Mouse (Mus musculus): Measurements from ENCODE around the gene Prrt1. TPM values are rescaled to one million over a fixed set of nuclear protein-coding genes. Genes with fewer than 3 reads are reported as not detected.

Prrt1 gene
- polyA plus RNA-seq, 1 experiment, result not detected

DNA sequence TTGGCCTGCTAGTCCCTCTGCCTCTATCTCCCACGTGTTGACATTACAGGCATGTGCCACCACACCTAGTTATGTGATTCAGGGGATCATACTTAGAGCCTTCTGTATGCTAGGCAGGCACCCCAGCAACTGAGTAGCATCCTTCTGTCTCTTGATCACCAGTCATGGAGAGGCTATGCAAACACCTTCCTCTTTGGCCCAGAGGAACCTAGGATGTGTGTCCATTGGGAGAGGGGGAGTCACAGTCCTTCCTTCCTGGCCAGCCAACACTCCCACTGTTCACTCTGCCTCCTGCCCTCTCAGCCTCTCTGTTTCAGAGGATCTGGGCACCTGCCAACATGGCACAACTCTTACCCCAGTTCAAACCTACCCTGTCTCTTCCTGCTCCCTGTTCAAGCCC is 34.2 kb downstream of the Prrt1 start:
- Histone ChIP-seq H3K27ac (ENCODE audit: insufficient read depth, low read depth, low read length) (no peak overlapping the region), H3K4me1 (ENCODE audit: control insufficient read depth, insufficient read depth, low read length) (peaks cover 10% of the 10 kb centered on the region), H3K4me3 (ENCODE audit: insufficient read depth, low read depth, low read length) (no peak overlapping the region)
- no peak for TF ChIP-seq POLR2A (IDR thresholded peaks at IDR 0.05; ENCODE audit: insufficient read depth, low read depth, low read length)
- no peak for TF ChIP-seq CTCF (IDR thresholded peaks at IDR 0.05; ENCODE audit: insufficient read depth, low read depth, low read length)
- 41% methylated on average over 1 of the region's 1 CpGs for WGBS

DNA sequence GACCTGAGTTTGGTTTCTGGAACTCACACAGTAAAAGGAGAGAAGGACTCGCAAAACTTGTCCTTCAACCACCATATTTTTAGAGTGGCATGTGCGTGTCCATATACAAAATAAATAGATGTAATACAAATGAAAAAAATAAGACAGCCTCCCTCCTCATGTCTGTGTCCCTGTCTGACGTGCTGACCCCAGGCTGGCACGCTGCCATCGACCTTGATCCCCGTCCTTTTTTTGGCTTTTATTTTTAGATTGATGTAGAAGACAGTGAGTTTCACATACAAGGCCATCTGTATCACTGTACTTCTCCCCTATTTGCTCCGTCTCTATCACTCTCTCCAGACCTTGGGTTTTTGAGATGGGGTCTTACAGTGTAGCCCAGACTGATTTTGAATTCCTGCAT is 35.1 kb downstream of the Prrt1 start:
- TF ChIP-seq POLR2A (IDR thresholded peaks at IDR 0.05; ENCODE audit: insufficient read depth, low read depth, low read length), result no peak
- Histone ChIP-seq H3K4me3 (ENCODE audit: insufficient read depth, low read depth, low read length) (no peak overlapping the region), H3K4me1 (ENCODE audit: control insufficient read depth, insufficient read depth, low read length) (peaks cover 10% of the 10 kb centered on the region), H3K27ac (ENCODE audit: insufficient read depth, low read depth, low read length) (no peak overlapping the region)
- 74% methylated on average over 7 of the region's 7 CpGs for WGBS

DNA sequence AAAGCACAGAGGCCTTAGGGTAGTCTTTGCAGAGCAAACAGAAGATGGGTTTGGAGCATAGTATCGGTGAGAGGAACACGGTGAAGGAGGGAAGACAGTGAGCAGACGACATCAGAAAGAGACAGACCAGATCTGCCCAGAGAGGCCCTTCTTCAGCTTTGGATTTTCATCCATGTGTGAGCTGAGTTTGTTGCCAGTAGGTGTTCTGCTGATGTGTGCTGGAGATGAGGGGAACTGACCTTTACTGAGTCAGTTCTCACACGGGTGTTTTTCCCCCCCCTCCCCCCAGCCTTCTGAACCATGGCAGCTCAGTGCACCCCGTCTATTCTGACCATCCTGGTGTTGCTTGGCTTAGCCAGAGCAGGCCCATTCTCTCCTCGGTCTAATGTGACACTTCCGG is 40.9 kb downstream of the Prrt1 start, which contains the start of gene Tnxb:
Gene Tnxb, plus strand, starts transcription at position 301 of the 400 bp plus-strand sequence.
- 72% methylated on average over 7 of the region's 7 CpGs for WGBS
- peaks cover 13% of the 10 kb centered on the region for H3K4me1 ChIP-seq (ENCODE audit: control insufficient read depth, insufficient read depth, low read length)
- TF ChIP-seq CTCF (IDR thresholded peaks at IDR 0.05; ENCODE audit: insufficient read depth, low read depth, low read length), result no peak
- H3K27ac ChIP-seq (ENCODE audit: insufficient read depth, low read depth, low read length), result no peak within 1 kb of the TSS
- peak within 1 kb of the TSS; percentile 25; the same call in 1 of the 2 replicates for H3K4me3 ChIP-seq (ENCODE audit: insufficient read depth, low read depth, low read length)

DNA sequence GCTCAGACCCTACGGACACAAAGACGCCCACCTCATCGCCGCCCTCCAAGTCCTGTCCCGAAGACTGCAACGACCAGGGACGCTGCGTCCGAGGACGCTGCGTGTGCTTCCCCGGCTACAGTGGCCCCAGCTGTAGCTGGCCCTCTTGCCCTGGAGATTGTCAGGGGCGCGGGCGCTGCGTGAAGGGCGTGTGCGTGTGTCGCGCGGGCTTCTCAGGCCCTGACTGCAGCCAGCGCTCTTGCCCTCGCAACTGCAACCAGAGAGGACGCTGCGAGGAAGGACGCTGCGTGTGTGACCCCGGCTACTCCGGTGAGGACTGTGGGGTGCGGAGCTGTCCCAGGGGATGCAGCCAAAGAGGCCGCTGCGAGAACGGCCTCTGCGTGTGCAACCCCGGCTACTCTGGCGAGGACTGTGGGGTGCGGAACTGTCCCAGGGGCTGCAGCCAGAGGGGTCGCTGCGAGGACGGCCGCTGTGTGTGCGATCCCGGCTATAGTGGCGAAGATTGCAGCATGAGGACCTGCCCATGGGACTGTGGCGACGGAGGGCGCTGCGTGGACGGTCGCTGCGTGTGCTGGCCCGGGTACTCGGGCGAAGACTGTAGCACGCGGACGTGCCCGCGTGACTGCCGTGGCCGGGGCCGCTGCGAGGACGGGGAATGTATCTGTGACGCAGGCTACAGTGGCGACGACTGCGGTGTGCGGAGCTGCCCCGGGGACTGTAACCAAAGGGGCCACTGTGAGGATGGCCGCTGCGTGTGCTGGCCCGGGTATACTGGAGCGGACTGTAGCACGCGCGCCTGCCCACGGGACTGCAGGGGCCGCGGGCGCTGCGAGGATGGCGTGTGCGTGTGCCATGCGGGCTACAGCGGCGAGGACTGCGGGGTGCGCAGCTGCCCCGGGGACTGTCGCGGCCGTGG is 42.1 kb downstream of the Prrt1 start:
- 11% methylated on average over 93 of the region's 93 CpGs for WGBS
- Histone ChIP-seq H3K4me1 (ENCODE audit: control insufficient read depth, insufficient read depth, low read length) (peaks cover 13% of the 10 kb centered on the region), H3K4me3 (ENCODE audit: insufficient read depth, low read depth, low read length) (peak overlapping the region; percentile 25), H3K27ac (ENCODE audit: insufficient read depth, low read depth, low read length) (no peak overlapping the region)
- TF ChIP-seq POLR2A (IDR thresholded peaks at IDR 0.05; ENCODE audit: insufficient read depth, low read depth, low read length), result no peak

DNA sequence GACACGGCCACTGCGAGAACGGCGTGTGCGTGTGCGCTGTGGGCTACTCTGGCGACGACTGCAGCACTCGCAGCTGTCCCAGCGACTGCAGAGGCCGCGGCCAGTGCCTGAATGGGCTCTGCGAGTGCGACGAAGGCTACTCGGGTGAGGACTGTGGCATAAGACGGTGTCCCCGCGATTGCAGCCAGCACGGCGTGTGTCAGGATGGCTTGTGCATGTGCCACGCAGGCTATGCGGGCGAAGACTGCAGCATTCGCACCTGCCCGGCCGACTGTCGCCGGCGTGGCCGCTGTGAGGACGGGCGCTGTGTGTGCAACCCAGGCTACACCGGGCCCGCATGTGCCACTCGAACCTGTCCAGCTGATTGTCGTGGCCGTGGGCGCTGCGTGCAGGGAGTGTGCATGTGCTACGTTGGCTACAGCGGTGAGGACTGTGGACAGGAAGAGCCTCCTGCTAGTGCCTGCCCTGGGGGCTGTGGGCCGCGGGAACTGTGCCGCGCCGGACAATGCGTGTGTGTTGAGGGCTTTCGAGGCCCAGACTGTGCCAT is 43.0 kb downstream of the Prrt1 start:
- Histone ChIP-seq H3K27ac (ENCODE audit: insufficient read depth, low read depth, low read length) (no peak overlapping the region), H3K4me1 (ENCODE audit: control insufficient read depth, insufficient read depth, low read length) (peaks cover 13% of the 10 kb centered on the region), H3K4me3 (ENCODE audit: insufficient read depth, low read depth, low read length) (0 out of 2 replicates have a peak overlapping the region, but pooled peaks have one; percentile 25)
- TF ChIP-seq POLR2A (IDR thresholded peaks at IDR 0.05; ENCODE audit: insufficient read depth, low read depth, low read length) (no peak), CTCF (IDR thresholded peaks at IDR 0.05; ENCODE audit: insufficient read depth, low read depth, low read length) (no peak)
- 38% methylated on average over 49 of the region's 49 CpGs for WGBS

DNA sequence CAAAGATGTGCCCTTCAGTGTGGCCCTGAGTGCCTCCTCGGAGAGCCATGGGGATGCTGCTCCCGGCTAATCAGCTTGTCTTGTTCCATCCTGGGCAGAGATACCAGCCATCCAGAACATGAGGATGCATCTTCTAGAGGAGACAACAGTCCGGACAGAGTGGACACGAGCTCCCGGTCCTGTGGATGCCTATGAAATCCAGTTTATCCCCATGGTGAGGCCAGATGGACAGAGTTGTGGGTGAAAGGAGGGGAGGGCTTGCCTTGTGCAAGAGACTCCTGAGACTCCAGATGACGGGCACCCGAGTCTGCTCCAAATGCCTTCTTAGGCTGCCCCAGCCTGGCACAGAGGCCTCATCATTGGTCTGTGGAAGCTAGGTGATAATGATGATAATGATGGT is 43.8 kb downstream of the Prrt1 start:
- no peak overlapping the region for H3K27ac ChIP-seq (ENCODE audit: insufficient read depth, low read depth, low read length)

DNA sequence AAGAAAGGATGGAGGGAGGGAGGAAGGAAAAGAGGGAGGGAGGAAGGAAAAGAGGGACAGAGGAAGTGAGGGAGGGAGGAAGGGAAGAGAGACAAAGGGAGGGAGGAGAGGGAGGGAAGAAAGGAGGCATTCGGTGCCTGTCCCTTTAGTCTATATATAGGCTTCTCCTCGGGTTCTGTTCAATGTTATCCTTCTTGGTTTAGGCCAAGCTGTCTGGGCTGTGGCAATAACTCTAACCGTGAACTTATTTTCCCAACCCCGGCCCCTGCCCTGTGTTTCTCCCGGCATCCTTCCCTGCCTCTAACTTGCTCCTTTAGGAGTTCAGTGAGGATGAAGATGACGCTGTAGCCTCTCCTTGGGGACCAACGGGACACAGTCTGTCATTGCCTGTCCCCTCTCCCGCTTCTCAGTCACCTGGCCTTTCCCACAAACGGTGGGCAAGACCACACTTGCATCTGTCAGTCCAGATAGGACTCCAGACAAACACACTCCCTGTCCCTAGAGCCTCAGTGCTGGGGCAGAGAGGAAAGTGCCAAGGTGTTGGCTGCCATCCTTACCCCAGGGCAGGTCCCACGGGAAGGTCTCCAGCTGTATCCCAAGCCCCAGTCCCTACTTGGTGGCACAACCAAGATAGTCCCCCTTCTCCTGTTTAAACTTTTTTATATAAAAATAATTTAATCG is 45.3 kb downstream of the Prrt1 start:
- peaks cover 13% of the 10 kb centered on the region for H3K4me1 ChIP-seq (ENCODE audit: control insufficient read depth, insufficient read depth, low read length)
- TF ChIP-seq CTCF (IDR thresholded peaks at IDR 0.05; ENCODE audit: insufficient read depth, low read depth, low read length) (no peak), POLR2A (IDR thresholded peaks at IDR 0.05; ENCODE audit: insufficient read depth, low read depth, low read length) (no peak)
- WGBS, result 75% methylated on average over 11 of the region's 11 CpGs
- H3K27ac ChIP-seq (ENCODE audit: insufficient read depth, low read depth, low read length), result no peak overlapping the region
- no peak overlapping the region for H3K4me3 ChIP-seq (ENCODE audit: insufficient read depth, low read depth, low read length)

More for the DNA sequence above, 43.8 kb downstream of the Prrt1 start:
- no peak for TF ChIP-seq POLR2A (IDR thresholded peaks at IDR 0.05; ENCODE audit: insufficient read depth, low read depth, low read length)
- TF ChIP-seq CTCF (IDR thresholded peaks at IDR 0.05; ENCODE audit: insufficient read depth, low read depth, low read length), result no peak
- WGBS, result 88% methylated on average over 7 of the region's 7 CpGs
- H3K4me1 ChIP-seq (ENCODE audit: control insufficient read depth, insufficient read depth, low read length), result peaks cover 13% of the 10 kb centered on the region
- H3K4me3 ChIP-seq (ENCODE audit: insufficient read depth, low read depth, low read length), result no peak overlapping the region

DNA sequence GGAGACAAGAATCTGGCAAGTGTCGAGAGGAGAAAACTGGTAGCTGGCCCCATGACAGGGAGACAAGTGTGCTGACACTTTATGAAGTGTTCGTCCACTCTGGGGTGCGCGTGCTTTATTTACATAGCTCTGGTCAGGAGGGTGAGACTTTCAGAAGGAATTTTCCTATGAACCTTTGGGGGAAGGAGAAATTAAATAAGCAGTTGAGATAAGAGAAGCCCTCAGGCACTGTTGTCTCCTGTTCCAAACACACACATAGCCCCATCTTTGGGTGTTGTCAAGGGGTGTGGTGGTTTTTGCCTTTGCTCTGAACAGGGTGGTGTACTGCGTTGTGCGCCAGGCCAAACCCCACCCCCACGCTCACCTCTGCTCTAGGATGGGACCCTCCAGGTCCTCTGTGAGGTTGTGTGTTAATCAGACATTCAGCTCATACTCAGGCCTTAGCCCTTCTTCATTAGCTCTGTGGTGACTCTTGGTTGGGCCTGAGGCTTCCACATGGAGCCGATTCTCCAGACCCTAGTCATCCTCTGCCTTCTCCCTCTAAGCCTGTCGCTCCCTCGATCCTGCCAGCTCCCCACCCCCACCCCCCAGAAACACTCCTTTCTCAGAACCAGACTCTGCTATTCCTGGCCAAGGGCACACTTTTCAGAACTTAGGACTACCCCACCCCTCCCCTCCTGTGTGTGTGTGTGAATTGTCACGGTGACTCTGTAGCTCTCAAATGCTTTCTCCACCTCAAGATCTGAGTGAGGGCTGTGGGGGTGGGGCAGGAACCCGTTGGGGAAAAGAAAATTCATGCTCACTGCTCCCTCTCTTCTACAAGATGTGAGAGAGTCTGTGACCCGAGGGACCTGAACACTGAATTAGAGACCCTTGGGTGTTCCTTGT is 46.1 kb downstream of the Prrt1 start:
- peaks cover 13% of the 10 kb centered on the region for H3K4me1 ChIP-seq (ENCODE audit: control insufficient read depth, insufficient read depth, low read length)
- 70% methylated on average over 13 of the region's 13 CpGs for WGBS
- no peak for TF ChIP-seq POLR2A (IDR thresholded peaks at IDR 0.05; ENCODE audit: insufficient read depth, low read depth, low read length)
- no peak for TF ChIP-seq CTCF (IDR thresholded peaks at IDR 0.05; ENCODE audit: insufficient read depth, low read depth, low read length)
- no peak overlapping the region for H3K27ac ChIP-seq (ENCODE audit: insufficient read depth, low read depth, low read length)
- no peak overlapping the region for H3K4me3 ChIP-seq (ENCODE audit: insufficient read depth, low read depth, low read length)

All from olfactory bulb, adult 2 months (tissue).